In genomic region chr1:60744266-60744665, GRCm38 (mm10) we compare ENCODE assay signal across 24 mouse cellular contexts.
"Had no signal": no experiment of that assay in that cellular context is flagged by ENCODE, and none has a peak within 500 bp of the region (broad histone marks: within the 10 kb centered on the region; RNA-seq: fewer than 3 reads in every experiment).

No protein-coding gene starts in this region.

- H3K36me3 ChIP-seq: heart, embryonic 10.5 days; heart, embryonic 12.5 days; hindbrain, embryonic 10.5 days; hindbrain, embryonic 12.5 days; hindbrain, embryonic 15.5 days; intestine, embryonic 15.5 days; limb, embryonic 10.5 days; limb, embryonic 12.5 days had no signal

- H3K27ac ChIP-seq: gastrocnemius, adult 2 months; heart, embryonic 10.5 days; hindbrain, embryonic 10.5 days; hindbrain, embryonic 12.5 days; hindbrain, embryonic 15.5 days; hindbrain, postnatal 0 days; intestine, embryonic 15.5 days; layer of hippocampus, adult 2 months; left cerebral cortex, adult 2 months; limb, embryonic 10.5 days; limb, embryonic 12.5 days had no signal

- H3K4me1 ChIP-seq: hindbrain, embryonic 10.5 days; hindbrain, embryonic 12.5 days; hindbrain, embryonic 15.5 days; limb, embryonic 10.5 days had no signal

- H3K27me3 ChIP-seq: heart, embryonic 12.5 days; hindbrain, embryonic 12.5 days; hindbrain, embryonic 15.5 days; intestine, embryonic 15.5 days; limb, embryonic 12.5 days had no signal

- ATAC-seq: hindbrain, postnatal 0 days; inflammation-experienced regulatory T-cells, adult 6 months; intestine, embryonic 15.5 days; intestine, postnatal 0 days had no signal

- H3K4me2 ChIP-seq: heart, embryonic 12.5 days; hindbrain, embryonic 12.5 days; hindbrain, embryonic 15.5 days; intestine, embryonic 15.5 days; limb, embryonic 12.5 days had no signal

- H3K9ac ChIP-seq: heart, embryonic 12.5 days; hindbrain, embryonic 12.5 days; hindbrain, embryonic 15.5 days; intestine, embryonic 15.5 days; limb, embryonic 12.5 days had no signal

- H3K4me3 ChIP-seq: gastrocnemius, adult 2 months; heart, embryonic 10.5 days; heart, embryonic 12.5 days; hindbrain, embryonic 10.5 days; hindbrain, embryonic 12.5 days; hindbrain, embryonic 15.5 days; intestine, embryonic 15.5 days; layer of hippocampus, adult 2 months; left cerebral cortex, adult 2 months; limb, embryonic 10.5 days; limb, embryonic 12.5 days had no signal

- DNase-seq: gastrocnemius, adult 2 months; gastrocnemius, postnatal 10 days; gastrocnemius, postnatal 25 days; heart, adult 18-20 months; heart, postnatal 10 days; heart, postnatal 4 days; kidney, adult 18-20 months; kidney, adult 8-10 months; kidney, postnatal 10 days; kidney, postnatal 25 days; kidney, postnatal 4 days had no signal

- H3K9me3 ChIP-seq: heart, embryonic 10.5 days; heart, embryonic 12.5 days; hindbrain, embryonic 10.5 days; hindbrain, embryonic 12.5 days; hindbrain, embryonic 15.5 days; intestine, embryonic 15.5 days; limb, embryonic 10.5 days; limb, embryonic 12.5 days had no signal
